ENCODE assay signal across 8 mouse cellular contexts in the genomic region with DNA sequence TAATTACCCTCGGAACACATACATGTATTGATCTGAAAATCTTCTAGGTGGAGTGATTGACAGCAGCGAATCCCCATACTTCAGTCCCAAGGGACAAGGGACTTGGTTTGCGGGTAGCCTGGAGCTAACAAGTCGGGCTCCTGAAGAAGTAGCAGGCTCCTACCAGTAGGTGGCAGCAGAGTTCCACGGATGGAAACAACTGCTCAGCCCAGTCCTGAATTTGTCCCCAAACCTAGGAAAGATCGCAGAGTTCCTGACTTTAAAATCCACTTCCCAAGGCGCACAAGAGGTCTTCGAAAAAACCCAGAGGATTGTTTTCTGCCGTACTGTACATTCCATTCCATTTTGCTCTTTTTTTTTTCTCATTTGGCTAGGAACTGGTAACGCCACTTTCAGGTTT.
DNase-seq lines count a peak whose midpoint lies in the region; ATAC-seq lines count a peak whose summit lies in the region.

No protein-coding gene starts in this region.

- 0 out of 2 replicates have a peak, but pooled peaks have one; percentile 71 for ATAC-seq in hindbrain, embryonic 13.5 days (ENCODE audit: low FRiP score)

- no peak overlapping the region for H3K9ac ChIP-seq in hindbrain, embryonic 13.5 days

- no peak overlapping the region for H3K4me3 ChIP-seq in hindbrain, embryonic 13.5 days

- no peaks in the 10 kb centered on the region for H3K36me3 ChIP-seq in hindbrain, embryonic 13.5 days

- WGBS in hindbrain, embryonic 13.5 days, result 13% methylated on average over 10 of the region's 10 CpGs

- no peaks in the 10 kb centered on the region for H3K9me3 ChIP-seq in hindbrain, embryonic 13.5 days

- DNase-seq in Muller cell, postnatal 12 days (ENCODE audit: inconsistent ontology term), result peak; percentile 58
- DNase-seq in cerebellum, adult 9-11 months, result peak; percentile 59
- peak; percentile 54 to 88 for DNase-seq in frontal cortex, postnatal 14 days (ENCODE audit: low spot score in 2 of 2)
- DNase-seq in layer of hippocampus, postnatal 14 days (ENCODE audit: low spot score in 2 of 2), result peak; percentile 86 to 90
- peak; percentile 91 for DNase-seq in lung, postnatal 10 days
- peak; percentile 64 for DNase-seq in retina, adult 2 months (ENCODE audit: low read depth, low spot score)
- DNase-seq in thymus, postnatal 25 days, result peak; percentile 67

- H3K27me3 ChIP-seq in hindbrain, embryonic 13.5 days, result peaks cover 16% of the 10 kb centered on the region

- no peak overlapping the region for H3K27ac ChIP-seq in hindbrain, embryonic 13.5 days

- peaks cover 6% of the 10 kb centered on the region; the same call in 1 of the 2 replicates for H3K4me1 ChIP-seq in hindbrain, embryonic 13.5 days (replicated peaks)

- peak overlapping the region; percentile 39 for H3K4me2 ChIP-seq in hindbrain, embryonic 13.5 days
